In the genomic region with DNA sequence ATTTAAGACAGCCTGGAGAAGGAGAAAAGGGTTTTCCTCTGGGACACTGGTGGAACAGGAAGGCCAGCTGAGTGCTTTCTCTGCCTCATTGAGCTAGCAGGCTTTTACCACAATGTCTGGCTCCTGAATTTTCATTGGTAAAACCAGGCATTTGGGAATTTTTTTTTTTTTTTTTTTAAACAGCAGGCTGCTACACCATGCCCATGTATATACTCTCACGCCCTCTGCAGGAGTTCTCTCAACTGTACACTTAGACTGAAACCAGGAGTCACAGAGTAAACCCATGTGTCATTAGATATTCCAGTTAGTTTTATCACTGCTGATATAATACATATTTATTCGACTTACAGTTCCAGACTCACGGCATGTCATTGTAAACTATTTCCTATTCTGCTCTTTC, we compare ENCODE assay signal across 19 mouse cellular contexts. TPM values are rescaled to one million over a fixed set of nuclear protein-coding genes. Genes with fewer than 3 reads are reported as not detected.
DNase-seq lines count a peak whose midpoint lies in the region; ATAC-seq and TF ChIP-seq lines count a peak whose summit lies in the region.
"Had no signal": no experiment of that assay in that cellular context is flagged by ENCODE, and none has a peak within 500 bp of the region (broad histone marks: within the 10 kb centered on the region; RNA-seq: fewer than 3 reads in every experiment).

No protein-coding gene starts in this region.

- H3K36me3 ChIP-seq in kidney, adult 2 months (ENCODE audit: control insufficient read depth, insufficient read depth, low read length): no peaks in the 10 kb centered on the region
- no peaks in the 10 kb centered on the region for H3K36me3 ChIP-seq in kidney, embryonic 14.5 days (ENCODE audit: control insufficient read depth, insufficient read depth, low read length)
- H3K36me3 ChIP-seq in lung, postnatal 0 days (ENCODE audit: insufficient read depth, low read length): no peaks in the 10 kb centered on the region
- H3K36me3 ChIP-seq: embryonic facial prominence, embryonic 15.5 days; hindbrain, embryonic 15.5 days; limb, embryonic 15.5 days had no signal

- TF ChIP-seq EP300 in lung, postnatal 0 days (IDR thresholded peaks at IDR 0.05): no peak

- H3K27ac ChIP-seq in kidney, adult 2 months (ENCODE audit: insufficient read depth, low read depth, low read length): no peak overlapping the region
- H3K27ac ChIP-seq in kidney, embryonic 14.5 days (ENCODE audit: low read depth, low read length): no peak overlapping the region
- H3K27ac ChIP-seq in lung, postnatal 0 days (ENCODE audit: low read length): no peak overlapping the region
- H3K27ac ChIP-seq: embryonic facial prominence, embryonic 15.5 days; hindbrain, embryonic 15.5 days; limb, embryonic 15.5 days had no signal

- peak; percentile 18 for DNase-seq in embryo, embryonic 10 days (ENCODE audit: low spot score)
- no peak for DNase-seq in embryo, embryonic 11 days
- peak; percentile 12 for DNase-seq in kidney, adult 2 months
- peak; percentile 10 for DNase-seq in lung, postnatal 0 days (ENCODE audit: low spot score)
- DNase-seq in lung, postnatal 25 days (ENCODE audit: low spot score): no peak
- no peak for DNase-seq in Patski (ENCODE audit: low read depth, low spot score)
- no peak for DNase-seq in thymus, postnatal 0 days (ENCODE audit: low spot score)
- DNase-seq: adrenal gland, postnatal 10 days; cerebellum, adult 9-11 months; heart, postnatal 36 days; kidney, adult 18-20 months; lung, embryonic 14.5 days; thymus, postnatal 4 days had no signal

- WGBS in kidney, adult 2 months: 68% methylated on average over 3 of the region's 3 CpGs
- WGBS in kidney, embryonic 14.5 days: 81% methylated on average over 3 of the region's 3 CpGs
- 56% methylated on average over 3 of the region's 3 CpGs for WGBS in lung, postnatal 0 days

- no peak; the same call in 1 of the 2 replicates for ATAC-seq in kidney, embryonic 14.5 days (ENCODE audit: low FRiP score, low TSS enrichment)
- ATAC-seq in lung, postnatal 0 days: no peak
- ATAC-seq in Patski: no peak
- ATAC-seq: activated CD4-positive, CD25-positive, alpha-beta regulatory T cell, adult 4 months had no signal

- no peak for TF ChIP-seq CTCF in kidney, adult 2 months (conservative IDR thresholded peaks at IDR 0.05; ENCODE audit: insufficient read depth, insufficient read length, low read depth, low read length)
- peak; percentile 44 for TF ChIP-seq CTCF in lung, postnatal 0 days (IDR thresholded peaks at IDR 0.05)
- TF ChIP-seq CTCF in Patski (IDR thresholded peaks at IDR 0.05): peak; percentile 40

- CTCF ChIA-PET in Patski (lab: Charles Lee): no interaction called here

- no peak overlapping the region for H3K9ac ChIP-seq in kidney, embryonic 14.5 days (ENCODE audit: low read depth, low read length)
- H3K9ac ChIP-seq in lung, postnatal 0 days (replicated peaks; ENCODE audit: low read depth): no peak overlapping the region
- H3K9ac ChIP-seq: embryonic facial prominence, embryonic 15.5 days; hindbrain, embryonic 15.5 days; limb, embryonic 15.5 days; lung, embryonic 14.5 days had no signal

- in situ Hi-C loops in Patski (cut with MboI; ENCODE audit: low pct_unique_long_range_greater_than_20kb): no loop called here

- no peaks in the 10 kb centered on the region for H3K4me1 ChIP-seq in kidney, adult 2 months (ENCODE audit: control insufficient read depth, insufficient read depth, low read length)
- H3K4me1 ChIP-seq in kidney, embryonic 14.5 days (ENCODE audit: control insufficient read depth, insufficient read depth, low read length): no peaks in the 10 kb centered on the region
- no peaks in the 10 kb centered on the region for H3K4me1 ChIP-seq in lung, postnatal 0 days (ENCODE audit: insufficient read depth, low read depth, low read length)
- H3K4me1 ChIP-seq: embryonic facial prominence, embryonic 15.5 days; hindbrain, embryonic 15.5 days; limb, embryonic 15.5 days had no signal

- H3K4me2 ChIP-seq in kidney, embryonic 14.5 days (replicated peaks; ENCODE audit: low read depth, low read length): no peak overlapping the region
- H3K4me2 ChIP-seq in lung, postnatal 0 days (replicated peaks; ENCODE audit: low read depth, low read length): no peak overlapping the region
- H3K4me2 ChIP-seq: embryonic facial prominence, embryonic 15.5 days; hindbrain, embryonic 15.5 days; limb, embryonic 15.5 days; lung, embryonic 14.5 days; midbrain, embryonic 11.5 days had no signal

- TF ChIP-seq POLR2A in kidney, adult 2 months (IDR thresholded peaks at IDR 0.05; ENCODE audit: low read depth, low read length): no peak

- H3K4me3 ChIP-seq in kidney, adult 2 months (ENCODE audit: insufficient read depth, low read depth, low read length): no peak overlapping the region
- H3K4me3 ChIP-seq in kidney, embryonic 14.5 days (ENCODE audit: low read length): no peak overlapping the region
- no peak overlapping the region for H3K4me3 ChIP-seq in lung, postnatal 0 days (ENCODE audit: low read depth, low read length)
- H3K4me3 ChIP-seq: embryonic facial prominence, embryonic 15.5 days; hindbrain, embryonic 15.5 days; limb, embryonic 15.5 days had no signal

- no peaks in the 10 kb centered on the region for H3K9me3 ChIP-seq in kidney, embryonic 14.5 days (ENCODE audit: control insufficient read depth, low read length)
- no peaks in the 10 kb centered on the region for H3K9me3 ChIP-seq in lung, postnatal 0 days (ENCODE audit: low read length)
- H3K9me3 ChIP-seq: embryonic facial prominence, embryonic 15.5 days; hindbrain, embryonic 15.5 days; limb, embryonic 15.5 days had no signal

- POLR2A ChIA-PET in Patski (lab: Charles Lee): no interaction called here

- no peaks in the 10 kb centered on the region for H3K27me3 ChIP-seq in kidney, adult 2 months (replicated peaks; ENCODE audit: control insufficient read depth, insufficient read depth, low read length)
- H3K27me3 ChIP-seq in kidney, embryonic 14.5 days (ENCODE audit: control insufficient read depth, insufficient read depth, low read length): no peaks in the 10 kb centered on the region
- H3K27me3 ChIP-seq in lung, postnatal 0 days (replicated peaks; ENCODE audit: insufficient read depth, low read length): no peaks in the 10 kb centered on the region
- H3K27me3 ChIP-seq in Patski: peaks cover 26% of the 10 kb centered on the region
- H3K27me3 ChIP-seq: embryonic facial prominence, embryonic 15.5 days; hindbrain, embryonic 15.5 days; limb, embryonic 15.5 days had no signal

RNA-seq across cellular contexts. Expression of a gene that starts 20.2 kb away (rescaled TPM):
- 17.7 and 19.4 TPM in 2 replicates for polyA plus RNA-seq in kidney, adult 2 months (2012; rRNA removed)
- polyA plus RNA-seq in kidney, embryonic 14.5 days (2014; fragmentation: Nextera tagmentation; extraction: Ambion mirVana): 43.2 and 50.4 TPM in 2 replicates
- polyA plus RNA-seq in lung, postnatal 0 days (2015; fragmentation: Nextera tagmentation; extraction: Ambion mirVana): 39.2 and 40.2 TPM in 2 replicates
- 20.8 TPM for polyA plus RNA-seq in Patski (2021)
- polyA plus RNA-seq in thymus, postnatal 0 days (2015; fragmentation: Nextera tagmentation; extraction: Ambion mirVana): 44.8 and 51.9 TPM in 2 replicates

Comparison
In these comparisons a context has a peak if more than half of its experiments do, and no peak if none do; other contexts are left out.
1. DNase-seq: peak in embryo, embryonic 10 days (single experiment), kidney, adult 2 months (single experiment) and lung, postnatal 0 days (single experiment); none in embryo, embryonic 11 days (single experiment), lung, postnatal 25 days (single experiment), Patski (single experiment) and thymus, postnatal 0 days (single experiment).